Mouse (Mus musculus) limb, embryonic 15.5 days (tissue): ENCODE measurements at regions not wholly inside any gene's neighbourhood (a gene's known extent, or its start where the extent isn't known, plus 50 kb on each side); places are given as distances from the start of the nearest gene placed in this dataset.

Source experiments
- ATAC-seq: fragments of 200-750 bp; cut with Nextera tagmentation; 2 replicates; pipeline ENCODE4 v1.8.0; 2017; ENCODE audit warnings: low read depth, moderate TSS enrichment; ENCODE audit not compliant: insufficient number of reproducible peaks, low FRiP score, low TSS enrichment
- H3K27ac ChIP-seq: fragments of 300-500 bp; sonication (generic); 2 replicates; pipeline ENCODE4 v1.5.1; 2015; ENCODE audit warnings: moderate library complexity, mild to moderate bottlenecking, inconsistent platforms
- H3K27me3 ChIP-seq: fragments of 300-500 bp; sonication (generic); 2 replicates; pipeline ENCODE4 v1.6.1; 2015; ENCODE audit warnings: inconsistent platforms
- H3K36me3 ChIP-seq: fragments of 300-500 bp; sonication (generic); 2 replicates; pipeline ENCODE4 v1.6.1; 2015; ENCODE audit warnings: inconsistent platforms
- H3K4me1 ChIP-seq: fragments of 300-500 bp; sonication (generic); 2 replicates; pipeline ENCODE4 v1.6.1; 2015; ENCODE audit warnings: inconsistent platforms
- H3K4me2 ChIP-seq: fragments of 300-500 bp; sonication (generic); 2 replicates; pipeline ENCODE4 v1.6.1; 2015; ENCODE audit warnings: mild to moderate bottlenecking, inconsistent platforms
- H3K4me3 ChIP-seq: fragments of 300-500 bp; sonication (generic); 2 replicates; pipeline ENCODE4 v1.5.1; 2015; ENCODE audit warnings: mild to moderate bottlenecking, inconsistent platforms
- H3K9ac ChIP-seq: fragments of 300-500 bp; sonication (generic); 2 replicates; pipeline ENCODE4 v1.6.1; 2015; ENCODE audit warnings: inconsistent platforms
- H3K9me3 ChIP-seq: fragments of 300-500 bp; sonication (generic); 2 replicates; pipeline ENCODE4 v1.6.1; 2016; ENCODE audit warnings: inconsistent platforms
- WGBS: fragments of 180-500 bp; shearing (Covaris S2); methylation state at CpG from one replicate; pipeline ENCODE4 v1.1.7; 2015; 5-methylcytosine and 5-hydroxymethylcytosine counted together

- H3K4me3 ChIP-seq, result no peak overlapping the region
- WGBS, result 80% methylated on average over 5 of the region's 5 CpGs
- no peaks in the 10 kb centered on the region for H3K27me3 ChIP-seq
- no peak overlapping the region for H3K27ac ChIP-seq
- no peaks in the 10 kb centered on the region for H3K36me3 ChIP-seq
- no peaks in the 10 kb centered on the region for H3K9me3 ChIP-seq
- no peak overlapping the region for H3K9ac ChIP-seq
- no peaks in the 10 kb centered on the region for H3K4me1 ChIP-seq
- no peak for ATAC-seq
- no peak overlapping the region for H3K4me2 ChIP-seq
Measured at GRCm38 (mm10) chr3:39637924-39638323, 751.2 kb downstream of the Fat4 start.

- H3K4me2 ChIP-seq, result no peak overlapping the region
- H3K27me3 ChIP-seq, result no peaks in the 10 kb centered on the region
- WGBS, result 89% methylated on average over 3 of the region's 3 CpGs
- no peak for ATAC-seq
- no peaks in the 10 kb centered on the region for H3K36me3 ChIP-seq
- no peak overlapping the region for H3K9ac ChIP-seq
- H3K27ac ChIP-seq, result no peak overlapping the region
- H3K9me3 ChIP-seq, result no peaks in the 10 kb centered on the region
- H3K4me3 ChIP-seq, result no peak overlapping the region
- no peaks in the 10 kb centered on the region for H3K4me1 ChIP-seq
Measured at GRCm38 (mm10) chr3:39643194-39643593, 756.5 kb downstream of the Fat4 start.

- H3K27ac ChIP-seq, result no peak overlapping the region
- no peaks in the 10 kb centered on the region for H3K36me3 ChIP-seq
- no peaks in the 10 kb centered on the region for H3K27me3 ChIP-seq
- no peak overlapping the region for H3K4me2 ChIP-seq
- H3K4me1 ChIP-seq, result no peaks in the 10 kb centered on the region
- no peak for ATAC-seq
- 0 out of 2 replicates have a peak, but pooled peaks cover 5% of the 10 kb centered on the region for H3K9me3 ChIP-seq
- WGBS, result 91% methylated on average over 3 of the region's 3 CpGs
- no peak overlapping the region for H3K9ac ChIP-seq
- H3K4me3 ChIP-seq, result no peak overlapping the region
Measured at GRCm38 (mm10) chr3:39666817-39667216, 780.1 kb downstream of the Fat4 start.

GRCm38 (mm10) chr3:39669145-39669544 lies 782.4 kb downstream of the Fat4 start:
- no peak for ATAC-seq
- Histone ChIP-seq H3K27ac (no peak overlapping the region), H3K4me3 (no peak overlapping the region), H3K27me3 (no peaks in the 10 kb centered on the region), H3K4me1 (peaks cover 9% of the 10 kb centered on the region; the same call in 1 of the 2 replicates), H3K9me3 (no peaks in the 10 kb centered on the region), H3K9ac (no peak overlapping the region), H3K4me2 (no peak overlapping the region), H3K36me3 (no peaks in the 10 kb centered on the region)
- WGBS, result 49% methylated on average over 1 of the region's 1 CpGs

GRCm38 (mm10) chr3:39673997-39674396 lies 787.3 kb downstream of the Fat4 start:
- Histone ChIP-seq H3K4me2 (no peak overlapping the region), H3K36me3 (no peaks in the 10 kb centered on the region), H3K27me3 (no peaks in the 10 kb centered on the region), H3K27ac (no peak overlapping the region), H3K4me1 (peaks cover 12% of the 10 kb centered on the region; the same call in 1 of the 2 replicates), H3K9me3 (no peaks in the 10 kb centered on the region), H3K9ac (no peak overlapping the region), H3K4me3 (no peak overlapping the region)
- whole genome bisulfite sequencing, result 81% methylated on average over 7 of the region's 7 CpGs
- no peak for ATAC-seq

- WGBS, result 67% methylated on average over 10 of the region's 10 CpGs
- Histone ChIP-seq H3K4me3 (no peak overlapping the region), H3K27me3 (no peaks in the 10 kb centered on the region), H3K9me3 (no peaks in the 10 kb centered on the region), H3K4me1 (peaks cover 12% of the 10 kb centered on the region; the same call in 1 of the 2 replicates), H3K4me2 (no peak overlapping the region), H3K9ac (no peak overlapping the region), H3K36me3 (no peaks in the 10 kb centered on the region), H3K27ac (no peak overlapping the region)
- ATAC-seq, result no peak
Measured at GRCm38 (mm10) chr3:39674927-39675326, 788.2 kb downstream of the Fat4 start.

GRCm38 (mm10) chr3:39705610-39706009 lies 818.9 kb downstream of the Fat4 start:
- H3K36me3 ChIP-seq, result no peaks in the 10 kb centered on the region
- no peak overlapping the region for H3K4me2 ChIP-seq
- H3K9me3 ChIP-seq, result no peaks in the 10 kb centered on the region
- no peak overlapping the region for H3K9ac ChIP-seq
- WGBS, result 92% methylated on average over 1 of the region's 1 CpGs
- no peak overlapping the region for H3K4me3 ChIP-seq
- no peak for ATAC-seq
- H3K27me3 ChIP-seq, result no peaks in the 10 kb centered on the region
- no peaks in the 10 kb centered on the region for H3K4me1 ChIP-seq
- no peak overlapping the region for H3K27ac ChIP-seq

GRCm38 (mm10) chr3:39712795-39713709 lies 818.0 kb upstream of the Intu start:
- no peaks in the 10 kb centered on the region for H3K36me3 ChIP-seq
- no peak overlapping the region for H3K27ac ChIP-seq
- no peak overlapping the region for H3K9ac ChIP-seq
- no peaks in the 10 kb centered on the region for H3K27me3 ChIP-seq
- 81% methylated on average over 13 of the region's 13 CpGs for WGBS
- no peaks in the 10 kb centered on the region; the same call in 1 of the 2 replicates for H3K4me1 ChIP-seq
- H3K4me2 ChIP-seq, result no peak overlapping the region
- H3K9me3 ChIP-seq, result no peaks in the 10 kb centered on the region
- no peak for ATAC-seq
- no peak overlapping the region for H3K4me3 ChIP-seq

GRCm38 (mm10) chr3:39714056-39714592 lies 817.0 kb upstream of the Intu start:
- Histone ChIP-seq H3K4me2 (no peak overlapping the region), H3K9ac (no peak overlapping the region), H3K4me1 (no peaks in the 10 kb centered on the region; the same call in 1 of the 2 replicates), H3K36me3 (no peaks in the 10 kb centered on the region), H3K27me3 (no peaks in the 10 kb centered on the region), H3K4me3 (no peak overlapping the region), H3K9me3 (no peaks in the 10 kb centered on the region), H3K27ac (no peak overlapping the region)
- WGBS, result 51% methylated on average over 5 of the region's 5 CpGs
- ATAC-seq, result no peak

GRCm38 (mm10) chr3:39718946-39719545 lies 812.0 kb upstream of the Intu start:
- Histone ChIP-seq H3K27ac (peak overlapping the region; percentile 23; the same call in 1 of the 2 replicates), H3K36me3 (no peaks in the 10 kb centered on the region), H3K9me3 (no peaks in the 10 kb centered on the region), H3K4me1 (no peaks in the 10 kb centered on the region; the same call in 1 of the 2 replicates), H3K4me3 (no peak overlapping the region), H3K27me3 (no peaks in the 10 kb centered on the region), H3K9ac (no peak overlapping the region), H3K4me2 (no peak overlapping the region)
- 51% methylated on average over 11 of the region's 11 CpGs for WGBS
- 0 out of 2 replicates have a peak, but pooled peaks have one; percentile 40 for ATAC-seq

GRCm38 (mm10) chr3:39725755-39726154 lies 805.3 kb upstream of the Intu start:
- H3K4me2 ChIP-seq, result no peak overlapping the region
- no peaks in the 10 kb centered on the region for H3K27me3 ChIP-seq
- no peak overlapping the region for H3K9ac ChIP-seq
- no peak overlapping the region for H3K4me3 ChIP-seq
- H3K9me3 ChIP-seq, result no peaks in the 10 kb centered on the region
- ATAC-seq, result peak; percentile 79; the same call in 1 of the 2 replicates
- no peaks in the 10 kb centered on the region for H3K36me3 ChIP-seq
- no peaks in the 10 kb centered on the region for H3K4me1 ChIP-seq
- 44% methylated on average over 3 of the region's 3 CpGs for WGBS
- no peak overlapping the region for H3K27ac ChIP-seq

GRCm38 (mm10) chr3:39736639-39737038 lies 794.4 kb upstream of the Intu start:
- ATAC-seq, result no peak
- no peak overlapping the region for H3K27ac ChIP-seq
- H3K4me2 ChIP-seq, result no peak overlapping the region
- no peak overlapping the region for H3K4me3 ChIP-seq
- no peaks in the 10 kb centered on the region for H3K36me3 ChIP-seq
- no peaks in the 10 kb centered on the region for H3K9me3 ChIP-seq
- no peak overlapping the region for H3K9ac ChIP-seq
- H3K27me3 ChIP-seq, result no peaks in the 10 kb centered on the region
- WGBS, result 45% methylated on average over 1 of the region's 1 CpGs
- no peaks in the 10 kb centered on the region for H3K4me1 ChIP-seq
